Mouse (Mus musculus): Measurements from ENCODE around the gene Lpo. TPM values are rescaled to one million over a fixed set of nuclear protein-coding genes. Genes with fewer than 3 reads are reported as not detected.

Gene Lpo
- total RNA-seq, 2 experiments from 2014 or later: 0.12 to 0.18 TPM

DNA sequence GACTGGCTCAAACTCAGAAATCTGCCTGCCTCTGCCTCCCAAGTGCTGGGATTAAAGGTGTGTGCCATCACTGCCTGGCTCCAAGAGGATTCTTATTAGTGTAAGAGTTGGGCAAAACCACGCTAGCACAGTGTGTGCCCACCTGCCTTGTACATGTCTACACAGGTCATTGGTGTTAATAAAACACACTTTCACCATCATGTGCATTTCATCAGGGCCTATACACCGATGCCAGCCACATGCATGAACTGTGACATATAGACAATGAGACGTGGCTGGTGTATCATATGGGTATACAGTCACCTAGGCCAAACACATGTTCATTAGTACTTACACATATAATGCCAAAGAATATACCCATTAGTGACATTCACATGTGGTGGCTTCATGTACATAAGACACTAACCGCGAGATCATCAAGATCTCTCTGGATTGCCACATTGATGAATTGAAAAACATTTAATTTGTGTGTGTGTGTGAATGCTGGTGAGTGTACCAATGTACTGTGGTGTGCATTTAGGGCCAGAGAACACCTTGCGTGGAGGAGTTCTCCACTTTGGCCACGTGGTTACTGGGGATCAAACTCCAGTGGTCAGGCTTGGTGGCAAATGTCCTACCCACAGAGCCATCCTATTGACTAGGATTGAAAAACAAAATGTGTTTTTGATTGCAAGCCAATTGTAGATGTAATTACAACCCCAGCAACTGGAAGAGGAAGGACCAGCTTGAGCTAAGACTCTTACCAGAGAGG lies 69.8 kb downstream of the Lpo start:
- DNase-seq: no peak

DNA sequence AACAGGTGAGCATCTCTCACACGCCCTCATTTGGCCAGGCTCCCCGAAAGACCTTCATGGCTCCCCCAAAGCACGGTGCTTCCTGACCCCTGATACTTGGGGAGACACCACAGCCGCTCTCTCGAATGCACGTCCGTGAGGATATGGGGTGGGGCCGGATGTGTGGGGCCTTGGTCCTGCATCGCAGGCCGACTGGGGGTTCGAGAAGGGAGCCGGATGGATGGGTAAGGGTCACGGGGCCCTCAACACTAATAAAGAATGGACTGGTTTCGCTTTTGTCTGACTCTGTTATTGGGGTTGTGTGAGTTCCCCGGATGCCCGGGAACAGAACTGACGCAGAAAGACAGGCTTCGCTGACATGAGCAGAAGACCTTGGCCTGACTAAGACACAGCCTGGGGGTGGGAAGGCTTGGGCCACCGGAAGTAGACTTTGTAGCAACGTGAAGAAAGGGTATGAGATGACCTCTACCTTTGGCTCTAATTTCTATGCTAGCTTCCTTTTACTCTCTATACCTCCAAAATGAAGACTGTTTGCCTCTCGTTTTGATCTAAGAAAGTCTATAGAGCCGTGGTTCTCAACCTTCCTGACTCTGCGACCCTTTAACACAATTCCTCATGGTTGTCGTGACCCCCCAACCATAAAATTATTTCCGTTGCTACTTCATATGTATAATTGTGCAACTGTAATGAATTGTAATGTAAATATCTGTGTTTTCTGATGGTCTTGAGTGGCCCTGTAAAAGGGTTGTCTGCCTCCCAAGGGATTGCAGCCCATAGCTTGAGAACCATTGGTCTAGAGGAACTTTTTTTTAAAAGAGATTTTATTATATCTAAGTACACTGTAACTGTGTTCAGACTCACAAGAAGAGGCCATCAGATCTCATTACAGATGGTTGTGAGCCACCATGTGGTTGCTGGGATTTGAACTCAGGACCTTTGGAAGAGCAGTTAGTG lies 70.8 kb downstream of the Lpo start:
- no peak for DNase-seq

Small RNA genes within 50 kb of the gene (microRNA-seq; reads per million reads assigned to microRNA genes)
- 0 reads per million in 2 experiments for gene Mir142
- gene Mir142b: 0 reads per million in 2 experiments

Other genes starting within 250 kb of the Lpo start
- gene Mtmr4, start 236.1 kb downstream of the Lpo start, total RNA-seq (2021): 100 to 1,000 TPM in 1 of 2 experiments, 10 to 100 TPM in 1; 91.8 to 109 TPM
- gene Hsf5, start 211.1 kb downstream of the Lpo start, total RNA-seq (2021): under 1 TPM; 0.22 to 0.78 TPM
- gene Rnf43, start 165.6 kb downstream of the Lpo start, total RNA-seq (2021): 1 to 10 TPM; 2.0 to 2.6 TPM
- 10 to 100 TPM; 71.7 to 78.7 TPM for gene Supt4a, start 90.7 kb downstream of the Lpo start, total RNA-seq (2021)
- gene Tspoap1, start 67.7 kb downstream of the Lpo start, total RNA-seq (2021): 100 to 1,000 TPM; 146 to 163 TPM
- gene Mpo, start 34.7 kb downstream of the Lpo start, total RNA-seq (2021): under 1 TPM; 0.28 to 0.60 TPM
- gene Mks1, start 24.9 kb upstream of the Lpo start, total RNA-seq (2021): 1 to 10 TPM; 4.5 to 5.1 TPM
- not detected for gene Epx, start 47.2 kb upstream of the Lpo start, total RNA-seq (2021)
- gene Olfr462, start 64.0 kb upstream of the Lpo start, total RNA-seq (2021): not detected
- gene Olfr463, start 69.1 kb upstream of the Lpo start, total RNA-seq (2021): not detected
- not detected for gene Olfr464, start 92.7 kb upstream of the Lpo start, total RNA-seq (2021)
- 100 to 1,000 TPM; 446 to 473 TPM for gene Dynll2, start 159.2 kb upstream of the Lpo start, total RNA-seq (2021)
- gene Srsf1, start 219.1 kb upstream of the Lpo start, total RNA-seq (2021): 100 to 1,000 TPM; 232 to 248 TPM
- gene Vezf1, start 240.0 kb upstream of the Lpo start, total RNA-seq (2021): 10 to 100 TPM; 20.2 to 22.6 TPM

Data from layer of hippocampus, postnatal 36 days (tissue).